Mouse (Mus musculus) urinary bladder, postnatal 10 days (tissue): ENCODE results near the gene Ica1l.

ENCODE experiments used
- DNase-seq: peaks from one replicate; pipeline ENCODE4 v3.0.0; 2022; ENCODE audit warnings: low spot score

The Ica1l gene

GRCm38 (mm10) chr1:59966171-59966785 lies 76.7 kb downstream of the Ica1l start:
- no peak for DNase-seq

- no peak for DNase-seq
These were observed 83.0 kb downstream of the Ica1l start for GRCm38 (mm10) chr1:59959941-59960340.

- no peak for DNase-seq
These were observed 85.8 kb downstream of the Ica1l start for GRCm38 (mm10) chr1:59957206-59957605.

GRCm38 (mm10) chr1:59947509-59947908 lies 95.5 kb downstream of the Ica1l start:
- DNase-seq: no peak

GRCm38 (mm10) chr1:59945969-59946368 lies 97.0 kb downstream of the Ica1l start:
- DNase-seq: no peak

- DNase-seq: no peak
These were observed 99.2 kb downstream of the Ica1l start for GRCm38 (mm10) chr1:59943825-59944224.

- no peak for DNase-seq
These were observed 100.8 kb downstream of the Ica1l start for GRCm38 (mm10) chr1:59942057-59942790.

GRCm38 (mm10) chr1:59941063-59941462 lies 101.9 kb downstream of the Ica1l start:
- no peak for DNase-seq

GRCm38 (mm10) chr1:59932991-59933390 lies 110.0 kb downstream of the Ica1l start:
- no peak for DNase-seq
